Mouse (Mus musculus) activated CD4-positive, CD25-positive, alpha-beta regulatory T cell (primary cell): ENCODE data around the gene Wdr95. TPM values are rescaled to one million over a fixed set of nuclear protein-coding genes. Genes with fewer than 3 reads are reported as not detected.

Experiments
- polyA plus RNA-seq, 2 experiments: library from polyadenylated mRNA; unstranded; fragments of 100-300 nt; shearing (Covaris generic); gene quantifications; one replicate each; pipeline ENCODE4 v1.2.1; 2017

Gene Wdr95
- under 1 TPM; 0.21 to 0.34 TPM for polyA plus RNA-seq

GRCm38 (mm10) chr5:149527999-149528729, at the start of gene Wdr95:
Gene Wdr95 (plus strand): TSS chr5:149528679.

GRCm38 (mm10) chr5:149636075-149636920, 107.8 kb downstream of the Wdr95 start, which contains the start of gene Hsph1:
Gene Hsph1 (minus strand): TSS chr5:149636376.

Other genes with a start within 250 kb of the Wdr95 start
- 1 to 10 TPM; 1.5 to 1.8 TPM for gene Medag, start 116.9 kb upstream of the Wdr95 start, polyA plus RNA-seq
- under 1 TPM; 0.14 to 0.26 TPM for gene Tex26, start 89.0 kb upstream of the Wdr95 start, polyA plus RNA-seq
- gene Hsph1, start 107.7 kb downstream of the Wdr95 start, polyA plus RNA-seq: 10 to 100 TPM; 27.1 to 47.1 TPM
- 1 to 10 TPM; 3.8 to 5.3 TPM for gene B3glct, start 149.6 kb downstream of the Wdr95 start, polyA plus RNA-seq